Mouse (Mus musculus): ENCODE measurements around the gene Ank2.
A peak's percentile ranks its signal among the peaks of the same experiment; 100 is the strongest.

The Ank2 gene

GRCm38 (mm10) chr3:126968721-126969120 lies 530.4 kb downstream of the Ank2 start:
- DNase-seq = no peak

GRCm38 (mm10) chr3:126965767-126966166 lies 533.4 kb downstream of the Ank2 start:
- DNase-seq = no peak

GRCm38 (mm10) chr3:126962326-126962725 lies 536.8 kb downstream of the Ank2 start:
- peak; percentile 67 to 76 for DNase-seq

GRCm38 (mm10) chr3:126952698-126953097 lies 546.5 kb downstream of the Ank2 start:
- no peak for DNase-seq

- no peak for DNase-seq
Observed at GRCm38 (mm10) chr3:126946591-126946990, 552.6 kb downstream of the Ank2 start.

GRCm38 (mm10) chr3:126944838-126945237 lies 554.3 kb downstream of the Ank2 start:
- DNase-seq = no peak

GRCm38 (mm10) chr3:126944081-126944480 lies 555.1 kb downstream of the Ank2 start:
- DNase-seq = no peak

- no peak for DNase-seq
Observed at GRCm38 (mm10) chr3:126940452-126940851, 558.7 kb downstream of the Ank2 start.

- no peak for DNase-seq
Observed at GRCm38 (mm10) chr3:126931884-126932506, 567.2 kb downstream of the Ank2 start.

GRCm38 (mm10) chr3:126923575-126924382 lies 575.4 kb downstream of the Ank2 start:
- DNase-seq = no peak

GRCm38 (mm10) chr3:126921941-126922340 lies 577.2 kb downstream of the Ank2 start:
- no peak for DNase-seq

- DNase-seq = no peak
Observed at GRCm38 (mm10) chr3:126920296-126920695, 578.9 kb downstream of the Ank2 start.

- DNase-seq = no peak
Observed at GRCm38 (mm10) chr3:126918805-126919473, 580.2 kb downstream of the Ank2 start.

- DNase-seq = no peak
Observed at GRCm38 (mm10) chr3:126916381-126916780, 582.8 kb downstream of the Ank2 start.

- peak; percentile 44 to 47 for DNase-seq
Observed at GRCm38 (mm10) chr3:126903543-126903942, 595.6 kb downstream of the Ank2 start.

- no peak for DNase-seq
Observed at GRCm38 (mm10) chr3:126886644-126887043, 612.5 kb downstream of the Ank2 start.

- DNase-seq = no peak
Observed at GRCm38 (mm10) chr3:126886090-126886489, 613.1 kb downstream of the Ank2 start.

GRCm38 (mm10) chr3:126878233-126878632 lies 620.9 kb downstream of the Ank2 start:
- DNase-seq = no peak

Measured in cerebellum, adult 18-20 months (tissue).